Mouse (Mus musculus): ENCODE data around the gene Ano10.
"Not testable (repeated sequence)": the region's sequence is repeated elsewhere in the genome, so short reads cannot be mapped to it uniquely, and the experiment has no call there.

The Ano10 gene

DNA sequence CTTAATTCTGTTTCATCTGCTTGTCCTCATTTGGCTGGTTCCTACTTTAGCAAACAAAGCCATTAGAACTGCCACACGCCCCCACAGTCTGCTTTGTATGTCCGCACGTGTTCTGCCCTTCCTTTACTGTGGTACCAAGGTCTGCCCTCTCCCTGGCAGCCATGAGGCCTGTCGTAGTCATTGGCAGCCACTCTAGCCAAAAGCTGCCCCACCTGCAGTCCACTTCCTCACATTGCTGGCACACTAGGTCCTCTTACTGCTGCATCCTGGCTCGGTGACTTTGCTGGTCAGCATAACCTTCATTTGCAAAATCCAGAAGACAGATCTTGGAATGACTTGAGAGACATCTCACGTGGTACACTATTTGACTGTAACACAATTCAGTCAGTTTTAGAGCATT lies 124.3 kb downstream of the Ano10 start:
- DNase-seq (ENCODE audit: extremely low read depth, insufficient read length, low spot score), result no peak

DNA sequence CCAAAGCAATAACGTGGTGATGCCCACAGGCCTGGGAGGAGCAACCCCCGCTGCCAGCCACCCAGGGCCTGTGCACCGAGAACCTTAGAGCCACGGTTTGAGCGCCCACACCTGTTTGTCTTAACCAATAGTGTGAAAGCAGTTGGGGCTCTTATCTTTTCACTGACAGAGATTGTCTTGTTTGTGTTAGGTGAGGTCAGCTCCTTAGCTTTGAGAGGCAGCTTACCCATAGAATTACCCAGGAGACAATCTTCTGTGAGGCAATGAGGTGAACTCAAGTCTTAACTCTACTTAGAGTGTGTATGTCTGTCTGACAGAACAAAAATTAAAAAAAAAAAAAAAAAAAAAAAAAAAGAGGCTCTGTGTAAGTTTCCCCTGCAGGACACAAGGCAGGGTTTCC lies 126.5 kb downstream of the Ano10 start:
- DNase-seq (ENCODE audit: extremely low read depth, insufficient read length, low spot score), result not testable (repeated sequence)

DNA sequence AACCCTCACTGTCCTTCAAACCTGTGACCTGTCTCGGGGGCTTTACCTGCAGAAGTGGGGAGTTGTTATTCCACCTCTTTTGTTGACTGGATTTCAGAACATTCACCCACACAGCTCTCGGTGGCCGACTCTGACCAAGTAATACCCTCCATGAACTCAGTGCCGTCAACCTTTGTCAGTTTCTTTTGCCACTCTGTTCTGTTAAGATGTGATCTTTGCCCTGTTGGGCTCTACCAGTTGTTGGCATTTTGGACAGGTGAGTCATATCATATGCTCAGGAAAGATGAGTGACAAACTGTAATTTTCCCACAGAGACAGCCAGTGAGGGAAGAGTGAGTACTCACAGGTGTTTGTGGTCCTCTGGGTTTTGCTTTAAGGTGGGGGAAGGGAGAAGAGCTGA lies 129.7 kb downstream of the Ano10 start:
- DNase-seq (ENCODE audit: extremely low read depth, insufficient read length, low spot score), result no peak

DNA sequence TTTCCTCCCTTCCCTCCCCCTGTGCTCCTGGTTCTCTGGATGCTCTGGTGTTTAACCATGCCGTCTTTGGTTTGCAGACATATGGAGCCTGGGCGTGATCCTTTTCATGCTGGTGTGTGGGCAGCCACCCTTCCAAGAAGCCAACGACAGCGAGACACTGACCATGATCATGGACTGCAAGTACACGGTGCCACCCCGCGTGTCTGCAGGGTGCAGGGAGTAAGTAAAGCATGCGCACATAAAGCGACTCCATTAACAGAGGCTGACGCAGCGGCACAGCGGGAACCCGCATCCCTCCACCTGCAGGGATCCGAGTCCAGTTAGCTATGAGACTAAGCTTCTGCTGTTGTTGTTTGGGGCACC lies 137.2 kb downstream of the Ano10 start:
- no peak for DNase-seq (ENCODE audit: extremely low read depth, insufficient read length, low spot score)

DNA sequence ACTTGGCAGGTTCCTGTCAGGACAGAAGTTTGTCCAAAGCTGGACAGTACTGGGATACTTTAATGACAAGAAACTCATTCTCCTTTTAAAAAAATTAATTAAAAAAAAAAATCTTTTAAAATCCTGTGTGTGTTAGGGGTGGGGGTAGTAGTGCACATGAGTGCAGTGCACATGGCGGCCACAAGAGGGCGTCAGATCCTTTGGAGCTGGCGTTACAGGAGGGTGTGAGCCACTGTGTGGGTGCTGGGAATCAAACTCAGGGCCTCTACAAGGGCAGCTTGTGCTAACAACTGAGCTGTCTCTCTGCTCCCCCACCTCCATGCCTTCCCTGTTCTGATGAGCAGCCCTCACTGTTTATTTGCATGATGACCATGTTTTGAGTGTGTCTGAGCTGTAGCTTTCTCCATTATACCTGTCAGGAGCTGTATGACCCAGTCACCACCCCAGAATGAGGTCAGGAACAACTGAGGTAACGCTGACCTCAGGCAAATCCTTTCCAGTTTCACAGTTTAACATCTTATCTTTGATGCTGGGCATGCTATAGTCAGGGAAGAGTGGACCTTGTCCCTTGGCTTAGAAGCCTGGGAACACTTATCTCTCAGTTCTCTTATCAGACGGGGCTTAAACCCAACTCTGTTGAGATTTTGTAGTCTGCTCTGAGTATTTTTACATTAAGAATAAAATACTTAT lies 137.7 kb downstream of the Ano10 start:
- DNase-seq (ENCODE audit: extremely low read depth, insufficient read length, low spot score), result no peak

DNA sequence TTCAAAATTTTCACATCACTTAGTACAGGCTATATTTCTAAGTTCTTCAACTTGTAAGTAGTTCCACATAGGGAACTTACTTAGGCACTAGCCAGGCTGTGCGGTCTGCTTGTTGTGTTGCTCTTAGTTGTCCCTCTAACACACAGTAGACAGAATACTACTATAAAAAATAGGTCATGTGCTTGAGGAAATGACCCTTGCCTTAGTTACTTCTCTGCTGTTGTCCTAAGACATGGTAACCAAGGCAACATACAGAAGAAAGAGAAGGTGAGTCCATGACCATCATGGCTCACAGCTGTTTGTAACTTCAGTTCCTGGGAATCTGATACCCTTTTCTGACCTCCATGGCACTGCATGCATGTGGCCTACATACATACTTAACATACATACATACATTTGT lies 139.0 kb downstream of the Ano10 start:
- DNase-seq (ENCODE audit: extremely low read depth, insufficient read length, low spot score), result no peak

DNA sequence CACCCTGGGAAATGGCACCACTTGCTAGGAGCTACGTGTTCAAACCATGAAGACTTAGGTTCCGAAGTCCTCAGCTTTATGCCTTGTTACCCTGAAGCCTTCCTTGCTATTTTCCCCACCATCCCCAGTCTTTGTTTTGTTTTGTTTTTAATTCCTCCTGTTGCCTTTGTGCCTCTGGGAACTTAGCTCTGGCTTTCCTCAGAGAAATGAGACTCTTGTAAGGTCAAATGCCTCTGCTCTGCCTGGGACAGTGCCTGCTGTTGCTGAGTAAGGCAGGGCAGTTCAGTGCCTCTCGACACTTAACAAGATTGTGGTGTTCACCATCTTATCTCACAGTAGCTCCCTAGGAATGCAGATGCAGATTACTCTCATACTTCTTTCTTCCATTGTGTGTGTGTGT lies 140.8 kb downstream of the Ano10 start:
- no peak for DNase-seq (ENCODE audit: extremely low read depth, insufficient read length, low spot score)

DNA sequence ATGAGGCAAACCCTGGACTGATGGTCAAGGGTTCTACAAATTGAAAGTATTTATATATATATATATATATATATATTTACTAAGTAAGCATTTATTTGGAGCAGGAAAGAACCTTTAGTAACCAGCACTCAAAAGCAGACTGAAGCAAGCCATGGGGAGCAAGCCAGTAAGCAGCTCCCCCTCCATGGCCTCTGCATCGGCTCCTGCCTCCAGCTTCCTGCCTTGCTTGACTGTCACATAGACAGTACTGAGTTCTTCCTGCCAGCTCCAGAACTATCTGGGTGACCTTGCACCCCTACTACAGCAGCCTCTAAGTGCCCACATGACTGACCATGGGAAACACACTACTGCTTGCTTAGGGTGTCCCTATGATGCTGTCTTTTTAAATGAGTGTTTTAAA lies 141.7 kb downstream of the Ano10 start:
- no peak for DNase-seq (ENCODE audit: extremely low read depth, insufficient read length, low spot score)

DNA sequence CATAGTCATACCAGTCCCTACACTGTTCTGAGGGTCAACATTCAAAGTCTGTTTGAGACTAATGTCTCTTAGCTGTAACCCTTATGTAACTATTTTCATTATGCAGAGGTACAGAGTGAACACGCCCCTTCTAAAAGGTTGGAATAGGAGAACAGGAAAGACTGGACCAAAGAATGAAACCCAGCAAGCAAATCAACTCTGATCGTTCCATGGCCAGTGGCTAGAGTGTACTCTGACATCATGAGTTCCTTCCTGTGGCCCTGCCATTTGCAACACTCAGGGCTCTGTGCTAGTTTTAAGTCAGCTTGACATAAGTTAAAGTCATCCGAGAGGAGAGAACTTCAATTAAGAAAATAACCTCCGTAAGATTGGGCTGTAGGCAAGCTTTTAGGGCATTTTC lies 142.2 kb downstream of the Ano10 start:
- DNase-seq (ENCODE audit: extremely low read depth, insufficient read length, low spot score), result no peak

DNA sequence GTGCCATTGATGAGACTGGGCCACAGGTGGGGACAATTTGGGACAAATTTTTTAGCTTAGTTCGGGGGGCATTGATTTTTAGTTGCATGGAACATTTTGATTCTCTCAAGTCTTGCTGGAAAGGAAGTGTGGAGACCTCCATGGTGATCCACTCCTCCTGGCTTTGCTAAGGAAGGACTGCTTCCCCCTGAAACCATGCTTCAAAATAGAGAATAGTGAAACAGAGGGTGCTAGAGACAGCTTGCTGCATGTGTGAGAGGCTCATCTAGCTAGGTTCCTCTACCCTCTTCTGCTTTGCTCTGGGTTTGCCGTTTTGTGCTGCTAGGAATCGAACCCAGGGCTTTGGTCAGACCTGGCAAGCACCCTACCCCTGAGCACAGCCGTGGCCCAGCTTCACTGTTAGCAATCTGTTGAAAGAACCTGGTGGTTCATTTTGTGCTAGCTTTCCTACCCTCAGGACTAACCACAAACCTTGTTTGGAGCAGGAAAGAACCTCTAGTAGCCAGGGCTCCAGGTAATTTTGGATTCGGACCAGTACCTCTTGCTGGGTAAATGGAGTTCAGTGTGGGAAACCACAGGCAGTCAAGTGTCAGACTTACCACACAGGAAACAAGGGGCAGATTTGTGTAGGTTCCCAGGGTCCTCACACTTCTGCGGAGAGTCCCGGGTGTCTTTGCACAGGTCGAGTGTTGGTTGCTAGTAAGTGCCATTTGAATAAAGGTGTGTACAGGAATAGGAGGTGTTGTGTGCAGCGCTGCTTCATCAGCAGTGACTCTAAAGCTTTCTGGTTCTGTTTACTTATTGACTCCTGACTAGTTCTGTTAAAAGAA lies 144.0 kb downstream of the Ano10 start:
- no peak for DNase-seq (ENCODE audit: extremely low read depth, insufficient read length, low spot score)

DNA sequence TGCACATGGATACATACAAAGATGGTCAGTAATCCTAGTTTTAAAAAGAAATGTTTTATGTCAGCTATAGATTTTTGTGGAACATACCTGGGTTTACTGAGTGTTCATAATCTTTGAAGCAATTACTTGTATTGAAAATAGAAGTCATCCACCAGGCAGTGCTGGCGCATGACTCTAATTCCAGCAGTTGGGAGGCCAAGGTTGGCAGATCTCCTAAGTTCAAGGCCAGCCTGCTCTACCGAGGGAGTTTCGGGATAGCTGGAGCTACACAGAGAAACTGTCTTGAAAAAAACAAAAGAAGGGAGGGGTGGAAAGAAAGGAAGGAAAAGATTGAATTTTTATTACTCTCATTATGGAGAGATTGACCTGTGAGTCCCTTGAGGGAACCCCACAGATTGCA lies 145.9 kb downstream of the Ano10 start:
- DNase-seq (ENCODE audit: extremely low read depth, insufficient read length, low spot score), result no peak

DNA sequence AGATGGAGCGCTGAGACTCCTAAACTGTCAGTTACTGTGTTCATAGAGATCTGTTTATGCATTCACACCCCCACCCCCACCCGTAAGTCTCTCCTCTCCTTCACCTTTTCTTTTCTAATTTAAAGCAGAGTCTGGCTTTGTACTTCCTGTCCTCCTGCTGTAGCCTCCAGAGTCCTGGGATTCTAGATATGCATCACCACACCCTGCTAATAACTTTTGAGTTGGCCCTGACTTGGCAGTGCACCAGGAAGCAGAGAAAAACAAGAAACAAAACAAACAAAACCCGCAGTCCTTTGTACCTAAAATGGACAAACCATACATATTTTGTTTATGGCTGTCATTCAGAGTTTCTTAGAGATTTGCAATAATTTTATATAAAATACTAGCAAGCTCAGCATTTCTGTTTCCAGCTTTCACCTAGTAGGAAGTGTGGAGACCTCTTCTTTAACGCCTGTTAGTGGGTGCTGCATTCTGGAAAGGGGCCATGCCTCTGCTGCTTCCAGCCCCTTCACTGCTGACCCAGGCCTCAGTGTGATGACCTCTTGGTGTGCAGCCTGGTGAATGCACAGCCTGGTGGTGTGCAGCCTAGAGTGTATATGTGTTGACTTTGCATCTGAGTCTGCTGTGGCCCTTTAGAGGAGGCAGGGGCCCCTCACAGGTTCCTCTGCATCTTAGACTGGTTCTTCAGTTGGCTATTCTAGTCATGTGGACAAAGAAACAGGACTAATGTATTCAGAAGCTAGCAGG lies 147.9 kb downstream of the Ano10 start:
- DNase-seq (ENCODE audit: extremely low read depth, insufficient read length, low spot score), result no peak

DNA sequence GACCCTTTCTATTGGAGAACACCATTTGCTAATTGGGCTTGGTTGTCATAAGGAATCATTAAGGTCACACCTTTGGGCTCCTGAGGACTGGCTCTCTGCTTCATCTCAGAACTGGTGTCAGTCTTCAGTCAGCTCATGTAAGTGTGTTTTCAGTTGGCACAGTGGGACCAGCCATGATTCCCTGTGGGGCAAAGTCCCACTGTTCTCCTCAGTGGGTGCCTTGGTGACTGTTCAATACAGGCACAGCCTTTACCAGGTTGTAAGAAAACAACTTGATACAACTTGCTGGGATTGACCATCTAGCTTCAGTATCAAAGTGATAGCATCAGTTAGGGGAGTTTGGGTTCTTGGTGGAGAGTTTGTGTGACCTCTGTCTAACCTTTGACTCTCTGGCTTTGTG lies 148.5 kb downstream of the Ano10 start:
- no peak for DNase-seq (ENCODE audit: extremely low read depth, insufficient read length, low spot score)

DNA sequence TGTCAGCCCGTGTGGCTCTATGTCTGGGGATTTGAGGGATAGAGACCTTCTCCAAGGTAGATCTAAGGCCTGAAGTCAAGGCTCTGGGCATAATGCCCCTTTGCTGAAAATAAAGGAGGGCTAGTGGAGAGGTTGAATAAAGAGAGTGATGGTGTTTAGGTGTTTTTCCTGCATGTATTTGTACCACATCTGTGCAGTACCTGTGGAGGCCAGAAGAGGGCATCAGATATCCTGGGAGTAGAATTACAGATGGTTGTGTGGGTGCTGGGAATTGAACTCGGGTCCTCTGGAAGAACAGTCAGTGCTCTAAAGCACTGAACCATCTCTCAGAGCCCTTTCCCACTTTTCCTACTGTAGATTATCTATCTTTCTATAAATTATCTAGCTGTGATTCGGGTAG lies 149.4 kb downstream of the Ano10 start:
- DNase-seq (ENCODE audit: extremely low read depth, insufficient read length, low spot score), result no peak

DNA sequence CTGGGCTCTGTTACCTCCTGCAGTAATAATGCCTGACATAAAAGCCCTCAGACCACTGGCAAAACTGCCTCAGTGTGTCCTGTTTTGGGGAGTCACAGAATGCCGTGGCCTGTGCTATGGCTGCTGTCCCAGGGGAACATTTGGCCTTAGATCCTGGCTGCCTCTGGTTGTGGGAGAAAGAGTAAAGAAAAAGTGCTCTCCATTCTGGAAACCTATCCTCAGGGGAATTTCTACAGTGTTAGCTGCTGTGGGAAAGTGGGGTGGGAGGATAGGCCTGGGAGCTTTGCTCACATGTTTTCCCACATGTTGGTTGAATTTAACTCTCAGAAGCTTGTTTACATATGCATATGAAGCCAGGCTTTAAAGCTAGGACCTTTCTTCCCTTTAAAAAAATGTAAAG lies 151.0 kb downstream of the Ano10 start:
- DNase-seq (ENCODE audit: extremely low read depth, insufficient read length, low spot score), result no peak

DNA sequence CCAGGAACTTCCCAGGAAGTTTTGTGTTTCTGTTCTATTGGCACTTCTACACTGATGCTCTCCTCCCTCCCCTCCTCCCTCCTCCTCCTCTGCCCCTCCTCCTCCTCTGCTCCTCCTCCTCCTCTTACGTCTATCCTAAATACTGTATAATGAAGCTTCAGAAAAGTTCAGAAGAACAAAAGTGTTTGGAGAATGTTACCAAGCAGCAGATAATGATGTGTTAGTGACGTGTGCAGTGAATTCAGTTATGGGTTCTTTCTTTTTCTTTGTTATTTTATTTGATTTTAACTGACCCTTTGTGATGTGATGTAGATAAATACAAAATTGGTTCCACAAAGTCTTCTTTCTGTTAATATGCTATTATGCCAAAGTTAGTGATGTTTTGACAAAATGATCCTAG lies 155.0 kb downstream of the Ano10 start:
- no peak for DNase-seq (ENCODE audit: extremely low read depth, insufficient read length, low spot score)

DNA sequence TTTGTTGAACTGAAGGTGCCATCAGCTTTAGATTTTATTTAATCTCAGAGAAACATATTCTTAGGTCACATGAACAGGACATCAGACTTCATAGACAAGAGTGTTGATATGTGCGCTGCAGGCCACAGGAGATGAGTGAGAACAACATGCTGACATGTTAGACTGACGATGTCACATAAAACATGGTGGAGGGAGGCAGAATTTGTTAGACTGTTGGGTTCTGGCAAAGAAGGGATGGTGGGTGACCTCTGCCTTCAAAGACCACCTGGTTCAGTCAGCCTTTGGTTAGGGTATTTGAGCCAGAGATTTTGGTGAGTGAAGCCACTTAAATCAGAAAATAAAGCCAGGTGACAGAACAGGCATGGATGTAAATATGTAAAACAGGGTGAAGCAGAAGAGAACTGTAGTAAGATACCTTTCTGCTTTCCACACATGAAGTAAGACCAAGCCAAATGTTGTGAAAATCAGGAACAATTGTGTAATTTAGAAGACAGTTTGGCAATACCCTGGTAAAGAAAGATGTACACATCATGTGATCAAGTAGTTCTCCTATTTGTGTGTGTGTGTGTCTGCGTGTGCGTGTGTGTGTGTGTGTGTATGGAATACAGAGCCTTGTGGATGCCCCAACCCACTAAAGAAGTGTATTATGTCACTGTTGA lies 155.7 kb downstream of the Ano10 start:
- no peak for DNase-seq (ENCODE audit: extremely low read depth, insufficient read length, low spot score)

DNA sequence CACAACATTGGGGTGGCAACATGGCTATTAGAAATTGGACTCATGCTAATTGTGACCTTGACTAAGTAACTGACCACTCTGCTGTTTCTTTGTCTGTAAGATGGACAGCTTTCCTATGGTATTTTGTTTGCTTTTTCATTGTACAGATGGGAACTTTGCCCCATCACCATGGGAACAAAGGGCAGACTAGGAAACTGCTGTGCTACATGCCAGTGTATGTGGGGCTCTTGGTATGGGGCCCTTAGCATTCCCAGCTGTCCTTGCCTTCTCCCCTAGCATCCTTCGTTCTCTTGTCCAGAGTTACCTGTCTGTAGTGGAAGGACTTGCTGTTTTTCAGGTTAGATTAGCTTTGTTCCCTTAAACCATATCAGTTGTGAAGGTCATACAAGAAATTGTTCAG lies 156.3 kb downstream of the Ano10 start:
- no peak for DNase-seq (ENCODE audit: extremely low read depth, insufficient read length, low spot score)

DNA sequence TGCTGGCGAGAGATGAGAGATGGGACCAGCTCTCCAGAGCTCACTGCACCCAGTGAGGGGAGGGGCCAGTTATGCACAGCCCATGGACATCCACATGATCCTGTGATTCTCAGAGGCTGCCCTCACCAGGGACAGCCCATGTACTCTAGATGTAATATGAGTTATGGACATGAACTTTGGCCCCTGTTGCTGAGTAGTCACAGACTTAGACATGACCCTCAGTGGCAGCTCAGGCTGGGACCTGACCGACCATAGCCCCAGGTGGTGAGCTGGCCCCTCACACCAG lies 158.4 kb downstream of the Ano10 start:
- DNase-seq (ENCODE audit: extremely low read depth, insufficient read length, low spot score), result no peak

DNA sequence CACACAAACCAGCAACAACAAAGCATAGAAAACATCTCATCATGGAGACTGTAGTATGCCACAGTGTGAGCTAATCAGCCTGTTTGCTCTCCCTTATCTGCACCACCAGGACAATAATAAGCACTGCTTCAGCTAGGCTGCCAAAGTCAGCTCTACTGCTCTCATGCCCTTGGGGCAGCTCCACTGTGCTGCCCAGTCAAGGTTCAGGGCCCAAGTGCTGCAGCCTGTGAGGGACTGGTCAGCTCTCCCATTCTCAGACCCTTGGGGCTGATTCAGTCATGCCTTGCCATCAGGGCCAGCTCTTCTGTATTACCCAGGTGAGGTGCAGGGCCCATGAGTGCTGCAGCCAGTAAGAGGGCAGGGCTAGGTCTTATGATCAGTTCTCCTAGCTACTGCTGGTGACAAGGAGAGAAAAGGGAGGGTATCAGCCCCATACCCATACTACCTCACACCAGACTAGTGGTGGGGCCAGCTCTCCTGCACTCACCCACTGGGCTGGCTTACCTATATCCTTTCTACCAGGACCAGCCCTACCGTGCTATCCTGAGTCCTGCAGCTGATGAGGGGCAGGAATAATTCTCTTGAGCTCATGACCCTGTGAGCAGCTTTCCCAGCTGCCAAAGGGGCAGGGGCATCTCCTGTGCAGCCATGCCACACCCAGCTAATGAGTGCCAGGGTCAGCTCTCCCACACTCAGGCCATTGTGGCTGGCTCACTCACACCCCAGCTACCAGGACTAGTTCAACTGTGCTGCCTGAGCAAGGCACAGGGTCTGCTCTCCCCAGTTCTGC lies 158.9 kb downstream of the Ano10 start:
- no peak for DNase-seq (ENCODE audit: extremely low read depth, insufficient read length, low spot score)

DNA sequence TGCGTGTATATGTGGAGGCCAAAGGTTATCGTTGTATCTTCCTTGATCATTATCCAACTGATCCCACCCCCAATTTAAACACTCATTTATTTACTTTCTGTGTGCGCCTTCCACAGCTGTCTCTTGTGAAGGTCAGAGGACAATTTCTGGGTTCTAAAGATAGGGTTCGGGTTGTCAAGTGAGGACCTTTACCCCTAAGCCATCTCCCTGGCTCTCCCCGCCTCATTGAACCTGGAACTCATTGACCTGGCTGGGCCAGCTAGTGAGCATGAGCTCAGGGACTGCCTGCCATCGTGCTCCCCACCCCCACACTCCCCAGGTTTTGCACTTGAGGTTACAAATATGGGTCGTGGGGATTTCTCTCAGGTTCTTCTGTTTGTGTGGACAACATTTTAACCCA lies 162.1 kb downstream of the Ano10 start:
- DNase-seq (ENCODE audit: extremely low read depth, insufficient read length, low spot score), result no peak

Measured in 3134 (cell line).